Mouse (Mus musculus) ovary, postnatal 10 days (tissue): ENCODE results near the gene Htra1.
A peak's percentile ranks its signal among the peaks of the same experiment; 100 is the strongest.

Experiments
- DNase-seq: peaks from one replicate; pipeline ENCODE4 v3.0.0; 2022; ENCODE audit warnings: low spot score

The Htra1 gene

DNA sequence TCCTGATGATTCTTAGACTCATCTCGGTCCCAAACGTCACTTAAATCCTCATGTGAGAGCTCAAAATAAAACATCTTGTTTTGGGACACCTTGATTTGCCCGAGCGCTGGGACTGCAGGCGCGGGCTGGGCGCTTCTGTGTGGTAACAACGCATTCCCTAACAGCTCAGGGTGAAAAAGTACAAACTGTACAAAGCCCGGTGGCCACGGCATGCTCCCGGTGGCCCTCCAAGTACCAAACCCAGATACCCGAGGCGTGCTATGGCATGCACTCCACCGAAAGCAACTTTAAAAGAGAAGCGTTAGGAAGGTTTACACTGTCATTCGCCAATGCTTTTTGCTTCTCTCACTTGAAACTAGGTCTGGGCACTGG, 504 bp upstream of the Htra1 start:
- DNase-seq, result no peak

- no peak for DNase-seq
Observed at GRCm38 (mm10) chr7:130936472-130936951, 601 bp downstream of the Htra1 start.

- DNase-seq, result no peak
Observed at GRCm38 (mm10) chr7:130937266-130937841, 1.4 kb downstream of the Htra1 start.

GRCm38 (mm10) chr7:130938005-130938404, 2.1 kb downstream of the Htra1 start:
- no peak for DNase-seq

GRCm38 (mm10) chr7:130938896-130939295, 3.0 kb downstream of the Htra1 start:
- no peak for DNase-seq

DNA sequence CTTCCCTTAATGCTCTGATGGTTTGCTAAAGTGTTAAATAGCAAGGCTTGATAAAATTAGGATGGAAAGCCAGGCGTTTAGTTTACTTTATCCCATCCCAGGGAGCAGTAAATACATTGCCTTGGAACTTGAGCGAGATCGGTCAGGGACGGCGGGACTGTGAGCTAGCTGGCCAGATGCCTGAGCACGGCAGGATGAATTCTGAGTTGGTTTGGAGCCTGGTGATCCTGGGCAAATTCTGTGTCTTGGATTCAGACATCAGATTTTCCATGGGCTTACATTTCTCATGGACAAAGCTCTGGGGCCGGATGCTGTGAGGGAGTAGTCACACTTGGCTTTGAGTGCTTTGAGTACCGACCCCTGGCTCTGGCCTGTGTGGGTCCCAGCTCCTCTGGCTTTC, 4.8 kb downstream of the Htra1 start:
- no peak for DNase-seq

DNA sequence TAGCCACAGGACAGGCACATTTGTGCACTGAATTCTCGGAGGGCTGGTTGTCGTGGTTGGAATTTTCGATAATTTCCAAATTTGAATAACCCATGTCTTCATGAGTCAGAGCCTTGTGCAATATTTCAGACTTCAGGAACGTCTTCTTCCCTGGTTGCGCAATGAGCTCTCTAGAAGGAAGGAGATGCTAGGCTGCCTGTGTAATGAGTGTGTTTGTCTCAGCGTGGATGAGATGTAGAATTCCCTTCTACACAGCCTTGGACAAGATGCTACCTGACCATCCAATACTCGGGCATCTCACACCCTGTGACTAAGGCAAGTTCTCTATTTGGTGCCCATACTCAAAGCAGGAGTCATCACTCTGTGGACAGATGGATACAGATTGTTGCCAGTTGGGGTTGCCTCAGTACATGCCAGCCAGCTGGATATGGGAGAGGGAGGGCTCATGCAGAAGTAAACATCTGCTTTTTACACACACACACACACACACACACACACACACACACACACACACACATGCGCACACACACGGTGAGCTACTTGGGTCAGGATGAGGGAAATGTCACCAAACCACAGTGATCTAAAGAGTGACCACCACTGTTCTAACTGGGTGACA, 7.5 kb downstream of the Htra1 start:
- no peak for DNase-seq

DNA sequence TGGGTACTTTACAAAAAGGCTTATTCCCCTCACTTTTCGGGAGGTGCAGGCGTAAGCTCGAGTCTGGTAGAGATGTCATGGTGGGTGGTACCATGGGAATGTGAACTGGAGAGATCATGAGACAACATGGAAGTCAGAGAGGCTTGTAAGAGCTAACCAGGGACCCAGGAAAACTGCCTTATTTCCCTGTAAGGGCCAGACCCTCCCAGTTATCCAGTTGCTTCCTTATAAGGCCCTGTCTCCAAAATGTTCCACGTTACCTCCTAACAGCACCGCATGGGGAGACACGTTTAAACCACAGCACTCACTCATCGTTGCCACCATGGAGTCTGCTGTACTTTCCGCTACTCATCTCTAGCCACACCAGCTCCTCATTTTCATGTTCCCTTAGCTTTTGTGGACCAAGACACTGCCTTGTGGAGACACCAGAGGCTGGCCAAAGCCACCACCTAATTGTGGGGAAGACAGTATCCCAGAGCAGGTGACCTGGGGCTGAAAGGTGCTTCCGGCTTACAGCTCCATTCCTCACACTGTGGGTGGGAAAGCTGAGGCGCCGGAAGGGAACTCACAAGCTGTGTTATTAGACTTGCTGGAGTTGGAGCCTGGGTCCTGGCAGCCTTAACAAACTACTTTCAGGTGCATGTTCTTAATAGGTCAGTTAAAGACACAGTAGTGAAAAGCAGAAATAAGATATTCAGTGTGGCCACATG, 9.0 kb downstream of the Htra1 start:
- no peak for DNase-seq

GRCm38 (mm10) chr7:130945730-130946129, 9.8 kb downstream of the Htra1 start:
- no peak for DNase-seq

DNA sequence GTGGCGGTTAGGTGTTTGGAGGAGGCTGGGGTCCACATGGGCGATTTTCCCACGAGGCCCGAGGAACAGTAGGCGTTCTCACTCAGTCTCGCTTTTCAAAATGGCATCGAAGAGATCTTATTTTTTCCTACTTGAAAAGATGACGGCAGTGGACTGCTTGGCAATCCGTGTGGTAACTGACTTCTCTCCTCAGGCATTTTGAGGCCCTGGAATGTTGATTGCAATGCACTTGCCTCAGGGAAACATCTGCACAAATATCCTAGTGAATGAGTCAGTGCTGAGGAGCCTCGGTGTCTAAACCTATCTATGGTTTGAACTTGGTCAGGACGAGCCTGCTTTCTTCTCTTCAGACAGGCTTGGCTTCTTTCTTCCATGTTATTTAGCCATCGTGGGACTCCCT, 10.4 kb downstream of the Htra1 start:
- no peak for DNase-seq

GRCm38 (mm10) chr7:130948563-130949208, 12.8 kb downstream of the Htra1 start:
- no peak for DNase-seq

DNA sequence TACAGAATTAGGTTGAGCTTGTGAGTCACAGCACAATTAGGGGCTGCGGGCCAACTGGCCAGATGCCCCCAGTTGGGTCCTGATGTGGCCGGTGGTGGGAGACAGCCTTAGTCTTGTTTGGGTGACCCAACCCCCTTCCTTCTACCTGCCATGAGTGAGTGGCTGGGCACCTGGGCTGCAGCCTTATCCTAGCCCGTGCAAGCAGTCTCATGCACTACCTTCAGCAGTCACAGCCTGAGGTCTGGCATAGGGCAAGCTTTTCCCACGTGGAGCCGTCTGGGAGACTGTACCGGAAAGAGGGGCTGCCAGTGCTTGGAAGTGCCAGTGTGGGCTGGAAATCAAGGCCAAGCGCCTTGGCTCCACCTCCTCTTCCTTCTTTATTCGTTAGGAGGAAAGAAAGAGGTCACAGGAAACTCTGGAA, 13.4 kb downstream of the Htra1 start:
- DNase-seq, result no peak

- no peak for DNase-seq
Observed at GRCm38 (mm10) chr7:130950482-130950881, 14.6 kb downstream of the Htra1 start.

- DNase-seq, result no peak
Observed at GRCm38 (mm10) chr7:130951004-130951403, 15.1 kb downstream of the Htra1 start.

DNA sequence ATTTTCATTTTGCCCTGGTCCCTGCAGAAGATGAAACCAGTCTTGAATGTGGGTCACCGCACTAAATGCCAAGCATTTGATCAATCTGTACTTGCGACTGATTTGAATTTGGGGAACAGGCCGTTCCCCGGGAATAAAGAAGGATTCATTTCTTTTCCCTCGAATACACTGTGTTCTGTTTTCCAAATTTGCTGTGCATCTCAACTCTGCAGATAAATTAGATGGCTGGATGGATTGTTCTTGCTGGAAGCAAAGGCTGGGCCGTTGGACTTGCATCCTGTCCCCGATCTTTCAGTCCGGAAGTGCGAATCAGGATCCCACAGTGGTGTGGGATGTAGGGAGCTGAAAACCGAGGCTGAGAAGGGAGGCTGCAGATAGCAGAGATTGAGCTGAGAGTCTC, 17.5 kb downstream of the Htra1 start:
- DNase-seq, result no peak

GRCm38 (mm10) chr7:130954177-130954601, 18.3 kb downstream of the Htra1 start:
- no peak for DNase-seq

DNA sequence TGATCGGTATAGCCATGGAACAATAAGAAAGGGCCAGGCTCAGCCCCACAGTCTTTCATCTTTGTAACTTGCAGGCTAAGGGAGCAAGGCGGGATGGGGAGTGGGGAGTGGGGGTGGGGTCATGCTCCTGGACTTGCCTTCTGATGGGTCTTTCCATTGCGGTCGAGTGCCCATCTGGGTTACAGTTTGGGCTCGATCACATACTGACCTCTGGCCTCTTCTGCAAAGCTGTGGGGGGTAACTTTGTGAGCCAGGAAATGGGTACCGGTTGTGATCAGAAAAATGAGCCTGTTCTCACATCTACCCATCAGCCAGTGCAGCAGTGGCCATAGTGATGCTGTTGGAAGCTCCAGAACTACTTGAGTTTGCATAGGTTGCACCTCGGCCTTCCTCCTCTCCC, 22.6 kb downstream of the Htra1 start:
- no peak for DNase-seq

GRCm38 (mm10) chr7:130959868-130960267, 24.0 kb downstream of the Htra1 start:
- DNase-seq, result no peak

- no peak for DNase-seq
Observed at GRCm38 (mm10) chr7:130961429-130961828, 25.5 kb downstream of the Htra1 start.

GRCm38 (mm10) chr7:130964686-130965085, 28.8 kb downstream of the Htra1 start:
- DNase-seq, result peak; percentile 62

- no peak for DNase-seq
Observed at GRCm38 (mm10) chr7:130965396-130965795, 29.5 kb downstream of the Htra1 start.

DNA sequence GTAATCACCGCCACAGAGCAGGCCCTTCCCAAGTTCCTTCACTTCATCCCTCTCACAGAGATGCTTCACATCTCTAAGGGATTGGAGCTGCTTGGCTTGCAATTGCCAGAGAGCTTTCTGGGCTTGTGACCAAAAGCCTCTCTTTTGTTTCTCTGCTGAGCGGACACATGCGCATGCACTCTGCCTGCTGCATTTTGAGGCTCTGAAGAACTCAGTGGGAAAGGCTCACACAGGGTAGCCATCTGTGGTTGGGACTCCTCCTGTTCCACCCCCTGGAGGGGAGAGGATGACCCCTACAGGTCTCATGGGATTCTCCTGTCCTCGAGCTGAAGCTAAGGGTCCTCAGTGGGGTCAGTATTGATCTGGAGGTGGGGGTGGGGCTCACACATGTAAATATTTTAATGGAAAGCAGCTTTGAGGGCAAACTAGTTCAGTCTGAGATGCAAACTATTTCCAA, 30.0 kb downstream of the Htra1 start:
- no peak for DNase-seq

- no peak for DNase-seq
Observed at GRCm38 (mm10) chr7:130966451-130966850, 30.5 kb downstream of the Htra1 start.
